Mouse (Mus musculus): ENCODE data around the gene Optc. TPM values are rescaled to one million over a fixed set of nuclear protein-coding genes. Genes with fewer than 3 reads are reported as not detected.
A peak's percentile ranks its signal among the peaks of the same experiment; 100 is the strongest.

Optc gene
- total RNA-seq, 2 experiments from 2014 or later: 0.49 TPM; not detected in 1

- no peak for DNase-seq (ENCODE audit: extremely low spot score in 1 of 2, low spot score in 1 of 2)
Observed at GRCm38 (mm10) chr1:133920401-133920800, 12.6 kb upstream of the Optc start.

- no peak for DNase-seq (ENCODE audit: extremely low spot score in 1 of 2, low spot score in 1 of 2)
Observed at GRCm38 (mm10) chr1:133918088-133918470, 10.3 kb upstream of the Optc start.

- DNase-seq (ENCODE audit: extremely low spot score in 1 of 2, low spot score in 1 of 2): no peak
Observed at GRCm38 (mm10) chr1:133917456-133918087, 9.8 kb upstream of the Optc start.

GRCm38 (mm10) chr1:133915723-133916355 is 8.0 kb upstream of the Optc start:
- DNase-seq (ENCODE audit: extremely low spot score in 1 of 2, low spot score in 1 of 2): peak in 1 of 2 experiments; percentile 39

- DNase-seq (ENCODE audit: extremely low spot score in 1 of 2, low spot score in 1 of 2): no peak
Observed at GRCm38 (mm10) chr1:133915115-133915514, 7.3 kb upstream of the Optc start.

GRCm38 (mm10) chr1:133913018-133913417 is 5.2 kb upstream of the Optc start:
- no peak for DNase-seq (ENCODE audit: extremely low spot score in 1 of 2, low spot score in 1 of 2)

GRCm38 (mm10) chr1:133911456-133911855 is 3.7 kb upstream of the Optc start:
- peak in 1 of 2 experiments; percentile 86 for DNase-seq (ENCODE audit: extremely low spot score in 1 of 2, low spot score in 1 of 2)

GRCm38 (mm10) chr1:133911008-133911407 is 3.2 kb upstream of the Optc start:
- DNase-seq (ENCODE audit: extremely low spot score in 1 of 2, low spot score in 1 of 2): no peak

GRCm38 (mm10) chr1:133910108-133910507 is 2.3 kb upstream of the Optc start:
- DNase-seq (ENCODE audit: extremely low spot score in 1 of 2, low spot score in 1 of 2): no peak

- DNase-seq (ENCODE audit: extremely low spot score in 1 of 2, low spot score in 1 of 2): peak in 1 of 2 experiments; percentile 51
Observed at GRCm38 (mm10) chr1:133908659-133909575, 1.1 kb upstream of the Optc start.

GRCm38 (mm10) chr1:133906420-133906819 is 1.4 kb downstream of the Optc start:
- no peak for DNase-seq (ENCODE audit: extremely low spot score in 1 of 2, low spot score in 1 of 2)

GRCm38 (mm10) chr1:133900825-133901224 is 7.0 kb downstream of the Optc start:
- DNase-seq (ENCODE audit: extremely low spot score in 1 of 2, low spot score in 1 of 2): no peak

GRCm38 (mm10) chr1:133899043-133899542 is 8.7 kb downstream of the Optc start:
- DNase-seq (ENCODE audit: extremely low spot score in 1 of 2, low spot score in 1 of 2): no peak

GRCm38 (mm10) chr1:133897293-133897692 is 10.5 kb downstream of the Optc start:
- DNase-seq (ENCODE audit: extremely low spot score in 1 of 2, low spot score in 1 of 2): no peak

GRCm38 (mm10) chr1:133891489-133891888 is 16.3 kb downstream of the Optc start:
- no peak for DNase-seq (ENCODE audit: extremely low spot score in 1 of 2, low spot score in 1 of 2)

GRCm38 (mm10) chr1:133889949-133890598 is 17.7 kb downstream of the Optc start:
- no peak for DNase-seq (ENCODE audit: extremely low spot score in 1 of 2, low spot score in 1 of 2)

- no peak for DNase-seq (ENCODE audit: extremely low spot score in 1 of 2, low spot score in 1 of 2)
Observed at GRCm38 (mm10) chr1:133887538-133888250, 20.1 kb downstream of the Optc start.

- DNase-seq (ENCODE audit: extremely low spot score in 1 of 2, low spot score in 1 of 2): no peak
Observed at GRCm38 (mm10) chr1:133887044-133887443, 20.8 kb downstream of the Optc start.

GRCm38 (mm10) chr1:133886431-133886830 is 21.4 kb downstream of the Optc start:
- no peak for DNase-seq (ENCODE audit: extremely low spot score in 1 of 2, low spot score in 1 of 2)

GRCm38 (mm10) chr1:133885811-133886210 is 22.0 kb downstream of the Optc start:
- no peak for DNase-seq (ENCODE audit: extremely low spot score in 1 of 2, low spot score in 1 of 2)

Measured in layer of hippocampus, postnatal 25 days (tissue).